Mouse (Mus musculus): ENCODE results near the gene Dlgap1. TPM values are rescaled to one million over a fixed set of nuclear protein-coding genes. Genes with fewer than 3 reads are reported as not detected.

The Dlgap1 gene
- total RNA-seq, 2 experiments from 2014 or later, result 0.40 to 0.53 TPM

DNA sequence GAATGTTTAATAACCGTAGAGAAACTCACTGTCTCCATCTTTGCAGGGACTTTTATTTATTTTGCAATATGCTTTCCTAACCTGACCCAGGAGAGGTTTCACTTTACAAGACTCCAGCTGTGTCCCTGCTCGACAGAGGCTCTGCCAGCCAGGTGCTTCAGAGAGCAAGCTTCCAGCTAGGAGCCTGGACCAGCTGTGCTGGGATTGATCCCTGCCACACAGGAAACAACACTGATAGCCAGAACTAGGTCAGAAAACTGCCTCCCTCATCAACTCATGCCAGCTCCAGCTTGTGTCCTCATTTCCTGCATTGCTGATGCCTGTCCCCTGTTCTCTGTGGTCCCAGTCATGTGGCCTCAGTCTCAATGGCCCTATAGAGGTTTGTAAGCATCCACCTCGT is 365.3 kb downstream of the Dlgap1 start:
- DNase-seq, result no peak

GRCm38 (mm10) chr17:70339821-70340220 is 370.9 kb downstream of the Dlgap1 start:
- no peak for DNase-seq
- intact Hi-C loops (cut with DNase I), result loop anchor here (10.0 kb wide), 1 partner anchor 775 kb away; no protein-coding TSS in a partner anchor

More for the DNA sequence above, 365.3 kb downstream of the Dlgap1 start:
- intact Hi-C loops (cut with DNase I), result no loop called here

DNA sequence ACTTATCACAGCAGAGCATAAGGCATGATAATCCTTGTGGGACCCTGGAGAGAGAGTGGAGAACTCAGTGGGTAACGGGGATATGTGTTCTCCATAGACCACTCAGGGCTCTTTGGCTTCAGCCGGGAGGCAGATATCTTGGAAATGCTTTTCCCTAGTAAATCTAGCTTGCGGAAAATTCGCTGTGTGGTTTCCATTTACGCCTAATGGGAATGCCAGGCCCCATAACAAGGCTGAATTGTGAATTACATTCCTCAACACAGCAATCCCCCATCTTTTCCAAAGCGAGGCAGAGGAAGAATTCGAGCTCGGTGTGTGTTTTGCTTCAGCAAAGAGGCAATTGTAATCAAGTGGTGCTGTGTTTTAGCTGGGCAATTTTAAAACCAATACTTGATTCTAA is 372.4 kb downstream of the Dlgap1 start:
- DNase-seq, result no peak
- intact Hi-C loops (cut with DNase I), result loop anchor here (10.0 kb wide), 1 partner anchor 776 kb away; no protein-coding TSS in a partner anchor

DNA sequence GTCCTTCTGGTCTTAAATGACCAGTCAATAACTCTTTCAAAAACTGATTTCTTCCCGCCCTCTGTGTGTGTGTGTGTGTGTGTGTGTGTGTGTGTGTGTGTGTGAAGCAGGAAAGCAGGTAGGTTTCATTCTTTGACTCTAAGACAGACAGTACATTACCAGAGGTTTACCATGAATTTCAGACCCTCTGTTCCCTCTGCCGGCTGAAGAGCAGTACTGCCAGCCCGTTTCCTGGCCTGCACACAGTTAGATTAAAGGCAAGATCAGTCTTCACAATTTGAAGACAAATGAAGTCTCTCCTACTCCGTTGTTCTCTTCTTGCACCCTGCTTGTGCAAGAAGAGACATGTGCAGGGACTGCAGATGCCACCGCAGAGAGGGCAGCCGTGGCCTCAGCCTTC is 373.0 kb downstream of the Dlgap1 start:
- intact Hi-C loops (cut with DNase I), result loop anchor here (10.0 kb wide), 1 partner anchor 777 kb away; no protein-coding TSS in a partner anchor
- peak in 1 of 2 experiments; percentile 6 for DNase-seq

GRCm38 (mm10) chr17:70347403-70347802 is 378.5 kb downstream of the Dlgap1 start:
- intact Hi-C loops (cut with DNase I), result loop anchor here (10.0 kb wide), 1 partner anchor 783 kb away; no protein-coding TSS in a partner anchor
- DNase-seq, result no peak

- DNase-seq, result peak in 1 of 2 experiments; percentile 5
- intact Hi-C loops (cut with DNase I), result no loop called here
Observed at GRCm38 (mm10) chr17:70363561-70363960, 394.7 kb downstream of the Dlgap1 start.

GRCm38 (mm10) chr17:70363971-70364370 is 395.1 kb downstream of the Dlgap1 start:
- no peak for DNase-seq
- intact Hi-C loops (cut with DNase I), result no loop called here

GRCm38 (mm10) chr17:70369124-70369523 is 400.3 kb downstream of the Dlgap1 start:
- intact Hi-C loops (cut with DNase I), result no loop called here
- DNase-seq, result no peak

DNA sequence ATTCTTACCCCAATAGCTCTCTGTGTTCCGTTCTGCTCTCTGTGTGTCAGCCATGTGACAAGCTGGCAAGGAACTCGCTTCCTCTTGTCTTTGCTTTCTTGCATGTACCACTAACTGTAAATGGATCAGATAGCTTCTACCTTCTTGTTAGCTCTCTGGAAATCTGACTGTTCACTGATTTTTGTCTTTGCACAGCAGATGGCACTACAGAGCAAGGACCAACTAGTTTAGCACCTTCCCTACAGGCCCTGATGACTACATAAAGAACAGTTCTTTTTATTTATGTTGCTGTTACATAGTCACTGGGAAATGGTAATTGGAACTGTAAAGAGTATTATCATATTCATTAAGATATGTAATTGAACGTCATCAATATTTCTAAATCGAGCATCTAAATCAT is 408.1 kb downstream of the Dlgap1 start:
- peak; percentile 3 to 14 for DNase-seq

GRCm38 (mm10) chr17:70388447-70388846 is 419.6 kb downstream of the Dlgap1 start:
- intact Hi-C loops (cut with DNase I), result no loop called here
- DNase-seq, result no peak

More for the DNA sequence above, 408.1 kb downstream of the Dlgap1 start:
- intact Hi-C loops (cut with DNase I), result loop anchor here (1.0 kb wide), 1 partner anchor 256 kb away; no protein-coding TSS in a partner anchor

DNA sequence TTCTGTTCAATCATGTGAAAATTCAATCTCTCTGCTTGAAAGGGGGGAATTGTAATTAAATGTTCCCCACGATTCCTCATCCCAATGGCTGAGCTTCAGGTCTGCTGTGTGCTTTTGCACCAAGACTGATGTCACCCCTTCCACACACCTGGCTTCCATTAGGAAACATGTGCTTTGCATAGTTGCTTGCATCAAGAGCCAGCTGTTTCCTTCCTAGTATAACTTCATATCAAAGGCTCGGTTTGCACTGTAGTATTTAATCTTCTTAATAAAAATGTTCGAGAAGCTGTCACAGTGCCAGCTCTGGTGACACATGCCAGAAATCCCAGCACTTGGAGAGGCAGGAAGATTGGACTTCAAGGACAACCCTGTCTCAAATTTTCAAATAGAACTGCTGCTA is 428.3 kb downstream of the Dlgap1 start:
- intact Hi-C loops (cut with DNase I), result no loop called here
- DNase-seq, result peak; percentile 8 to 21

- no peak for DNase-seq
- intact Hi-C loops (cut with DNase I), result no loop called here
Observed at GRCm38 (mm10) chr17:70397708-70398107, 428.8 kb downstream of the Dlgap1 start.

DNA sequence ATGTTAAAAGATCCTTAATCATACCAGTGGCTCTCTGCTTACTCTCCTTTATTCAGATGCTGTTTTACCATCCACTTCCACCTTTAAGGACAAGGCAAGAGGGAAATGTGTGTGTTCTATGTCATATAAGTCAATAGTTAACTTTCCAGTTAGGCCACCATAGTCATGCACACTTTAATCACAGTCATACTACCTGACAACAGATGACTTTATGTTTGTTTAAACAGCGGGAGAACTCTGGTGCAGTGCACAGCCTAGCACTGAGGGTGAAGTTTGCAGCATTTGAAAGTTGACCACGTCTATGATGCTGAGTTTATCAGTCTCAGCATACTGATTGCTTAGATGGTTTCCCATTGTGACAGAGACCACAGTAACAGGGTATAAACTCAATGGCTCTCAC is 433.0 kb downstream of the Dlgap1 start:
- intact Hi-C loops (cut with DNase I), result no loop called here

GRCm38 (mm10) chr17:70403750-70404149 is 434.9 kb downstream of the Dlgap1 start:
- DNase-seq, result no peak
- intact Hi-C loops (cut with DNase I), result no loop called here

More for the DNA sequence above, 433.0 kb downstream of the Dlgap1 start:
- DNase-seq, result no peak

- no peak for DNase-seq
- intact Hi-C loops (cut with DNase I), result no loop called here
Observed at GRCm38 (mm10) chr17:70414202-70414601, 445.3 kb downstream of the Dlgap1 start.

DNA sequence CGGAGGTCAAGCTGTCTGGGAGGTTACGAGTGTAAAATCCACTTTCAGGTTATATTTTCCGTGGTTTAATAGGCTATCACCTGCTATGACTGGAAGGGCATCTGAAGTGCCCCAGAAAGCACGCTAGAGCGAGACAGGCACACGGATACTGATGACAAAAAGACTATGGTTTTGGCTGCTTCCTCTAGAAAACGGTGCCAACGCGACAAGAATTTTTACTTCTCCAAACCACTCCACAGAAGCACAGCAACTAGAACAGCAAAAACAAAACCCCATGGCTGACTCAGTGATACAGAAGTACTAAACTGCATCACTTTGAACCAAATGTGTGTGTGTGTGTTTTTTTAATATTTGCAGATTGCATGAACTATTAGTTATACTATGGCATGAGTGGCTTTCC is 459.0 kb downstream of the Dlgap1 start:
- DNase-seq, result no peak
- intact Hi-C loops (cut with DNase I), result loop anchor here (2.0 kb wide), 1 partner anchor 257 kb away; no protein-coding TSS in a partner anchor

DNA sequence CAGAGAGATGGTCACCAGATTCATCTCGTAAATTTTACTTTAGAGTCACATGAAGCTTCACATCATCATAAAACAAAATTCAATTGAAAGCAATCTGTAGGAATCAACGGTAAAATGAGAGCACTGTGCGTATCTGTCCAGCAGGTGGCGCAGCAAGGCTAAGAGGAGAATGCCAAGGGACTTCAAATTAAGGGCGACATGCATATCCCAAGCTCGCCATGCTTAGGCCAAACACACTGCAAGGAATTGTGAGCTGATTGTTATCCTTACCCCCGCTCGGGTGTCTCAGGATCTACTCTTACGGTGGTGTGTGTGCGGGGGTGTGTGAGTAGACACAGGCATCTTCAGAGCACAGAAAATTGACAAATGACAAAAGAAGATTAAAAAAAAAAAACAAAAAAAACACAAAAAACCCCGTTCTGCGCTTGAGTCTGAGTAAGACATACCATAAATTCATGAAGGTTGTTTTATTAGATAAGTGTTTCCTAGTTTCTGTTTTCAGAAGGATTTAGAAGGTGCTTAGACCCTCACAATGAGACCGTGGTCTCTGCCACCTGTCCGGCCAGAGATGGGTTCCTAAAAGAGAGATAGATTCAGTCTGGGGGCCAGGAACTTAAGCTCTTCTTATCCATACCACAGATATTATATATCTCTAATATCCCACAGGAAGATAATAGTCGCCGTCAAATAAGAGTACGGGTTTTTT is 461.0 kb downstream of the Dlgap1 start:
- peak; percentile 58 to 80 for DNase-seq
- intact Hi-C loops (cut with DNase I), result loop anchor here (1.0 to 2.0 kb wide), 2 partner anchors 203 to 255 kb away; no protein-coding TSS in a partner anchor

- intact Hi-C loops (cut with DNase I), result no loop called here
- DNase-seq, result peak; percentile 24 to 50
Observed at GRCm38 (mm10) chr17:70430452-70430787, 461.5 kb downstream of the Dlgap1 start.

DNA sequence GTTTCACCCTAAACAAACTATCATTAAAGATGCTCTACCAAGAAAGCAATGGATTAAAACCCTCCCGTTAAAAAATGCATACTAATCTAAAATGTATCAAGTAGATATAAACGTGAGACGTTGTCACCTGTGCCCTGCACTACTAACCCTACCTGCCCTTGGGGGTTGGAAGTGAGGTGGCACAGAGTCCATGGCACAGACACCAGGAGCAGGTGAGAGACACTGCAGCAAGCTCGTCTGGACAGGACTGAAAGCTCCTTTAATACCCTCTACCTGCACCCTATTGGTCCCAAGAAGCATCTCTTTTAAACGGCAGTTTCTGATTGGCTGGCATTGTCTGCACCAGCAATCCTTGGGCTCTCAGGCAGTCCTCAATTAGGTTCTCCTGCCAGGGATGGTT is 464.0 kb downstream of the Dlgap1 start:
- no peak for DNase-seq

GRCm38 (mm10) chr17:70434549-70434948 is 465.7 kb downstream of the Dlgap1 start:
- no peak for DNase-seq
- intact Hi-C loops (cut with DNase I), result no loop called here

More for the DNA sequence above, 464.0 kb downstream of the Dlgap1 start:
- intact Hi-C loops (cut with DNase I), result no loop called here

DNA sequence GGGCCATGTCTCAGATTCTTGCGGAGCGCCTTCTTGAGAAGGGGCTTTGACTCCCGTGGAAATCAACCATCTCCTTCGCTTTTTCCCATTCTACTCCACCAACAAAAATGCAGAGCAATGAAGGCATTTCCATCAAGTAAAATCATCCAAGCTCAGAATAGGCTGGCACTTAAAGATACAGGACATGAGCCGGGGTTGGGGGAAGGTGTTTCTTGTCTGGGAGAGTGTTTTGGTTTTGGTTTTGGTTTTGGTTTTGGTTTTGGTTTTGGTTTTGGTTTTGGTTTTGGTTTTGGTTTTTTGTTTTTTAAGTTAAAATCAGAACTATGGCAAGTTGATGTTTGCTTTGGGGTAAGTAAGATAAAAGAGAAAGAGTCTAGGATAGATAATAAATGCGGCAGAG is 466.7 kb downstream of the Dlgap1 start:
- no peak for DNase-seq
- intact Hi-C loops (cut with DNase I), result no loop called here

GRCm38 (mm10) chr17:70437229-70437628 is 468.4 kb downstream of the Dlgap1 start:
- DNase-seq, result no peak
- intact Hi-C loops (cut with DNase I), result no loop called here

All from heart, postnatal 10 days (tissue).